Mouse (Mus musculus): ENCODE measurements around the gene Fgf11.

The Fgf11 gene

DNA sequence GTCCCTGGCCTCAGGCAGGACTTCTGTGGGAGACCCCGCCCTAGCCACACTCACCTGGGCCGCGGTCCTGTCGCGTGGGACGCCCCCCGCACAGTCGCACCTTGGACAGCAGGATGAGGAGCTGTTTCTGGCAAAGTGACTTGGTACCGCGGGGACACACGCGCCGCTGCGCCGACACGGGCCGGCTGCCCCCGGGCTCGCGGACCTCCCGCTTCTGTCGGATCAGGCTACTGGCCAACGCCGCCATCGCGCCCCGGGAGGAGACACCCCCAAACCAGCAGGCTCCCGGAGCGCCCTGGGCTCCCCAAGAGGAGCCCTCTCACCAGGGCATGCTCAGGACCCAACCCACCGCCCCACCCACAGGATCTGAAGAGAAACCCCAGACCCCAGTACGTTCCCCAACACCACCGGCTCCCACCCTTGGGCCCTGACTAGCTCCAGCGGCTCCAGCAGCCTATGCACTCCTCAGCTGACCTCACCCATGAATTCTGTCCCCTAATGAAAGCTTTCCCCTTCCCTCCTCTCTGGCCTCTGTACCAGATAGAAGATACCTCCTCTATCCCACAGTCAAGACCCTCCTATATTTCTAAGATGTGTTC lies at the start of gene Fgf11:
Gene Fgf11 (minus strand): TSS at position 479 of the 599 bp plus-strand sequence.
- no peak for DNase-seq (ENCODE audit: low spot score in 2 of 2)

- DNase-seq (ENCODE audit: low spot score in 2 of 2), result no peak
Measured at GRCm38 (mm10) chr11:69850754-69851153, 49.1 kb upstream of the Fgf11 start.

- DNase-seq (ENCODE audit: low spot score in 2 of 2), result no peak
Measured at GRCm38 (mm10) chr11:69849884-69850283, 48.2 kb upstream of the Fgf11 start.

DNA sequence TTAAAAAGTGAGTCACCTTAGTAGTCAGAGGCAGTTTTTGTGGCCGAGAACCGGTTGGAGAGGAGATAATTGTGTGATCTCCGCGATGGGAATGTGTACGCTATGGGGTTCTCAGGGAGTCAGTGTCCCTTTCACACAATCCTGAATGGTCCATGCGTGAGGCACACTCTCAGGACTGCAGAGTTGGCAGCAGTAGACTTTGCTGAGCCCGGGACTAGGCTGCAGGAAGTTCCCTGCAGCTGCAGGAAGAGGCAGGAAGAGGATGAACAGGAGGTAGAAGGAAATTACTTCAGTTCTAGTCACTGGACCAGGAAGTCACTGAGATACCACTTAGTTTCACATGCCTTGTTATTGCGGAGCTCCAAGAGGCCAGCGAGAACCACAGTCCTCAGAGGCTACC lies 47.5 kb upstream of the Fgf11 start:
- no peak for DNase-seq (ENCODE audit: low spot score in 2 of 2)

DNA sequence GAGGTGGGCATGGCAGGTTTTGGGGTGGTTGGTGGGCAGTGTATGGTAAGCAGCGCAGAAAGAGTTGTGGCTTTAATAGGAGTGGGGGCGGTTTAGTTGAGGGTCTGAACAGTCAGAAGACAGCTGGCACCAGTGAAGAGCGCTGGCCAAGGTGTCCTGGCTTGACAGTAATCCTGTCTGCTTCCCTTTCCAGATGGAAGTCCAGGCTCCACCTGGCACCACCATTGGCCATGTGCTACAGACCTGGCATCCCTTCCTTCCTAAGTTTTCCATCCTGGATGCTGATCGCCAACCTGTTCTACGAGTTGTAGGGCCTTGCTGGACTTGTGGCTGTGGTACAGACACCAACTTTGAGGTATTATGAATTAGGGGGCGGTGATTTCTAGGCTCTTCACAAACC lies 46.4 kb upstream of the Fgf11 start:
- no peak for DNase-seq (ENCODE audit: low spot score in 2 of 2)

DNA sequence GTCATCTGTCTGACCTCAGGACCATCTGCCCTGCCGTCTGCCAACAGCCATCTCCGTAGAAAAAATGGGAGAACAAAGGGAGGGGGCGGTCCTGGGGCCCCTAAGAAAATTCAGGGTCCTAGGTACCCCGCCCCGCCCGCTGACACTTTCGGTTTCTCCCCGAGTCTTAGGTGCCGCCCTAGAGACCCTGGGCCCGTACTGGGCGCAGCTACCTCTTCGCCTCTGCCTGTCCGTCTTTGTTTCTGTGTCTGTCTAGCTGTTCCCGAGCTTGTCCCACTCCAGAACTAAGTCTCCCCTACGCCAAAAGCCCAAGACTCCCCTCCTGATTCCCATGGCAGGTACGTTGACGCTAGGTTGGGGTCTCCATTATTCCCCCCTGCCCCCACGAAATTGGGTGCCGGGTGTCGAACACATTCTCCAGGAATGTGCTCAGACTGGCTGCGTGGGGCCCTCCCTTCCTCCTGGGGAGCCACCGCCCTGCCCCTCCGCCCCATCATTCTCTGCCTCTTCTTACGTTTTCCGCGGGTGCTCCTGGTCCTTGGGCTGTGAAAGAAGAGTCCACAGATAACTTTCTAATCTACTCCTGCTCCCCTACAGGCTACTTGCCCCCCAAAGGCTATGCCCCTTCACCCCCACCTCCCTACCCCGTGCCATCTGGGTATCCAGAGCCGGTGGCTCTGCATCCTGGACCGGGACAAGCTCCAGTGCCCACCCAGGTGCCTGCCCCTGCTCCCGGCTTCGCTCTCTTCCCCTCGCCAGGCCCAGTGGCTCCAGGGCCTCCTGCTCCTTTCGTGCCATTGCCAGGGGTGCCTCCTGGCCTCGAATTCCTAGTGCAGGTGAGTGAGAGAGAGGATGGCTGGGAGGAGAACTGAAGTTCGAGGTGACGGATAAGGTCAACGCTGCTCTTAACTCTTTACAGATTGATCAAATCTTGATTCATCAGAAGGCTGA lies 45.4 kb upstream of the Fgf11 start:
- no peak for DNase-seq (ENCODE audit: low spot score in 2 of 2)

- DNase-seq (ENCODE audit: low spot score in 2 of 2), result peak; percentile 86 to 94
Measured at GRCm38 (mm10) chr11:69846198-69846680, 44.6 kb upstream of the Fgf11 start, which contains the start of gene Plscr3. Gene Plscr3, plus strand, starts transcription at chr11:69846376.

- no peak for DNase-seq (ENCODE audit: low spot score in 2 of 2)
Measured at GRCm38 (mm10) chr11:69838714-69839104, 37.1 kb upstream of the Fgf11 start.

DNA sequence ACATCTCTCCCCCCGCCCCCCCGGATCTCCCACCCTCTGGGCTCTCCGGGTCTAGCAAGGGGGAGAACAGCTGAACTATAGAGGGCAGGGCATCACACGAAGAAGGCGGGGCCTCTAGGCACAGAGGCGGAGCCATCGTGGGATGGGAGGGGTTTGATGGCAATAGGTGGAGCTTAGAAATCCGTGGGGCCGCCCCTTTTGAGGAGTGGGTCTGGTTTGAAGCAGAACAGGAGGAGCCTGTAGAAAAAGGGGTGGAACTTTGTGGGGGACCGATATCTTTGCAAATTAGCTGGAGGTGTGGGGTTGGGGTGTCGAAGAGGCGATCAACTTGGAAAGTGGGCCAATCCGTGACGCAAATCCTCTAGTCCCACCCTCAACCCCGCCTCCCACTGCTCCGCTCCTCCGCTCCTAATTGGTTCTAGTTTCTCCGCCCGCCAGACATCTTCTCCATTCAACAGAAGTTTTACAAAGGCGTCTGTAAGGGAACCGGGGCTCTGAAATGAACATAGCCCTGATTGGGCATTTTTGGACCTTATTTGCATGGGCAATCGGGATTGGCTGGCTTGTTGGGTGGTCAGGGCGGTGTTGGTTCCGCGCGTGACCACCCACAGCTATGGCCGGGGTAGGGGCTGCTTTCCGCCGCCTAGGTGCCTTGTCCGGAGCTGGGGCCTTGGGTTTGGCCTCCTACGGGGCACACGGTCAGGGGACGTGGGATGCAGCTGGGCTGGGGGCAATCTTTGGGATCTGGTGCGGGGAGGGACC lies 36.5 kb upstream of the Fgf11 start, which contains the start of gene Tmem256:
Gene Tmem256 (plus strand): TSS at position 563 of the 762 bp plus-strand sequence.
- peak; percentile 85 to 94 for DNase-seq (ENCODE audit: low spot score in 2 of 2)

DNA sequence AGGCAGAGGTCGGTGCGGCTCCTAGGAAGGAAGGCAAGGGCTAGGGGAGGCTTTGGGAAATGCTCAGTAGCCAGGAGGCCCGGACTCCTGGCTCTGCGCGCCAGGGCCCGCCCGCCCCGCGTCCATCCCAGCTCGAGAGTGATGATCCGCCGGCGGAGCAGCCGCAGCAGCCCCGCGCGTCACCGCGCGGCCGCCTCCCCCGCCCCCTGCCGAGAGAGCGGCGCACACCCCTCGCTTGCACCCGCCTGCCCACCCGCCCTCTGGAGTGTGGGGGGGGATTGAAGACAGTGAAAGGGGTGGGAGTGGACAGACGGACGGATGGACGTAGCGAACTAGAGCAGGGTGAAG lies 35.9 kb upstream of the Fgf11 start, which contains the start of gene Nlgn2:
Gene Nlgn2 (minus strand): TSS at position 181 of the 348 bp plus-strand sequence.
- DNase-seq (ENCODE audit: low spot score in 2 of 2), result peak in 1 of 2 experiments; percentile 92

GRCm38 (mm10) chr11:69836703-69837576 lies 35.3 kb upstream of the Fgf11 start:
- DNase-seq (ENCODE audit: low spot score in 2 of 2), result peak in 1 of 2 experiments; percentile 42

- DNase-seq (ENCODE audit: low spot score in 2 of 2), result no peak
Measured at GRCm38 (mm10) chr11:69835966-69836335, 34.3 kb upstream of the Fgf11 start.

- DNase-seq (ENCODE audit: low spot score in 2 of 2), result no peak
Measured at GRCm38 (mm10) chr11:69835326-69835965, 33.8 kb upstream of the Fgf11 start.

GRCm38 (mm10) chr11:69834001-69834549 lies 32.4 kb upstream of the Fgf11 start:
- DNase-seq (ENCODE audit: low spot score in 2 of 2), result no peak

- no peak for DNase-seq (ENCODE audit: low spot score in 2 of 2)
Measured at GRCm38 (mm10) chr11:69833554-69833953, 31.9 kb upstream of the Fgf11 start.

DNA sequence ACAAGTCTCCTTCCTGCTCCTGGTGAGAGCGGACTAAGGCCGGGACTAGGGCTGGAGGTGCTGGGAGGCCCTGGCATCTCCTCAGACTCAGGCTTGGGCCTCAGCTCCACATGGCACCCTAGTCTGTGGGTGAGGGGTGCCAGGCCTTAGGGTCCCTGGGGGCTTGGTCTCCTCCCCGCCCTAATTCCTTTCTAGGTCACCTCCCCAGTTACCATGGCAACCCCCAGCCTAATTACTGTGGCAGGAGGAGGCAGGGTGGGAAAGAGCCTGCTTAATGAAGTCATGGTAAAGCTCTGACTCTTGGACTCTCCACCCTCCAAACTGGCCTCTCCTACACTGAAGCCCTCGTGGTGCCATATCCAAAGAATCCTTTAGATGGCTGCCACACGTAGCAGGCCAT lies 27.2 kb upstream of the Fgf11 start:
- no peak for DNase-seq (ENCODE audit: low spot score in 2 of 2)

- DNase-seq (ENCODE audit: low spot score in 2 of 2), result no peak
Measured at GRCm38 (mm10) chr11:69823456-69823855, 21.8 kb upstream of the Fgf11 start.

- DNase-seq (ENCODE audit: low spot score in 2 of 2), result no peak
Measured at GRCm38 (mm10) chr11:69822080-69822479, 20.4 kb upstream of the Fgf11 start, which contains the start of gene Spem1. Gene Spem1, minus strand, starts transcription at chr11:69822180.

- no peak for DNase-seq (ENCODE audit: low spot score in 2 of 2)
Measured at GRCm38 (mm10) chr11:69818871-69819270, 17.2 kb upstream of the Fgf11 start.

DNA sequence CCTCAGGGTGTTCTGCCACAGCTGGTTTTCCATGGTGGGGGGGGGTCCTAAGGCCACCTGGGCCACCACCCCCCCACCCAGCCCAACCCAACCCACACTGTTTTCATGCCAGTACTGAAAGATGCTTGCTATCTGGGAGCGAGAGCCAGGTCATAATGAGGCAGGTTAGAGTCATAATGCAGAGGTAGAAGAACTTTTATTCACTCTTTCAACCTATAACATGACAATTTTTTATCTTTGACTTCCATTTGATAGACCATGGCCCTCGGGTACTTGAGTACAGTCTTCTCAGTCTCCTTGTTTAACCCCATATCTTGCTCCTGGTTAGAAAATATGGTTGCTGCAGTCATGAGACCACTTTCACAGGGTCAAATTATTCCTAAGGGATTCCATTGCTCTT lies 16.7 kb upstream of the Fgf11 start, which contains the start of gene Spem2:
Gene Spem2 (minus strand): TSS at position 101 of the 400 bp plus-strand sequence.
- DNase-seq (ENCODE audit: low spot score in 2 of 2), result no peak
